Mouse (Mus musculus): Measurements from ENCODE around the gene Cobll1.

Gene Cobll1

DNA sequence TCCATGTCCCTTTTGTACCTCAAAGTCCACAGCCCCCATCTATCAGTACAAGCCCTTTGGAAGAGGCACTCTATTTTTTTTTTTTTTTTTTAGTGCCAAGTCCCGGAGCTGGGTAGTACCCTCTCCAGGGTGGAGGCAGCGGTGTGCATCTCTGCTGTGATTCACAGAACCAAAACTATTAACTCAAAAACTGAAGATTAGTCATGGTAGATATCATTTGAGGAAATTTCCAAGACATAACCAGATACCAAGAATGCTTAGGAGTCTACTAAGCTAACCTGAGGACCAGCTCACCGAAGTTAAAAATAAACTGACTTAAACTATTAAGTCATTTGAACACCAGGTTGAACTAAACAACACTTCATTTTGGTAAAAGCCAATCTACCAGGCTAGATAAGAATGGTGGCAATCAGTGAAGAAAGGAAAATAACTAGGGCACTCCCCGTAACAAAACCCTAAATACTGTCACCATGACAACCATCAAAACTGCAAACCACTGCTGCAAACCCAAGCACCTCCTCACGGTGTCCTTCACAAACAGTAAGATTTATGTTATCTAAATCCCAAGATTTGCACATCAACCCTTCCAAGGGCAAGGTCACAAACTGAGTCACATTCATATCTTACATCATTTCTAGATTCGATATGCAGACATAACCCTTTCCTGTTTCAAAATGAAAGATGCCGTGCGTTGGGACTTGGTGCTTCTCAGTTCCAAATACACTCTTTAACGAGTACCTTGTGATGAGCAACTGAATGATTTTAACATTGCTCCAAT, 43.8 kb downstream of the Cobll1 start:
- no peak for DNase-seq

DNA sequence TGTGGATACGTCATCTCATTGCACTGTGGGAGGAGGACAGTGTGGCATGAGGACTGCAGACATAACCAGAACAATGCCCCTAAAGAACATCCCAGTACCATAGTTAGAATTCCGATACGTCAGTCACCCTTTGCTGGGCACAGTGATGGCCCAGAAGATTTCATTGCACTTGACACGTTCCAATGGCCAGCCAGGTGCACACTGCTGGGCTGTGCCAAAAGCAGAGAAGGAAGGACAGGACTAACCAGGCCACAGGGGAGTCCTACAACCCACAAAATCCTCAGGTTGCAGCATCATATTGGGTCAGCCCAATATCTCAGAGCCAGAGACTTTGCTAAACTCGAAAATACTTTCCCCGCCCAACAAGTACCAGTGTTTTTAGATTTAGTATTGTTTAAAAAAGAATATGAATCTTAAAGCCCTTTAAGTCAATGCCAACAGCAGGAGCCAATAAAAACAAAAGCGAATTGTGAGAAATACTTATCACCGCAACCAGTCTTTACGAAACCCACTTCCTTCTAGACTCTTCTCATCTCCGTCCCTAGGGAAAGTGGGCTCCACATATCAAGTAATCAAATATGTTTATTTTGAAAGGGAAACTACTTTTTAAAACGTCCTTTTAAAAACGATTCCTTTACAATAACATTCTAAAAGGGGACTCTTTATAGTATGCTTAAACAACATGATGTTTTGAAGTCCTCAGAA, 46.0 kb downstream of the Cobll1 start:
- no peak for DNase-seq

DNA sequence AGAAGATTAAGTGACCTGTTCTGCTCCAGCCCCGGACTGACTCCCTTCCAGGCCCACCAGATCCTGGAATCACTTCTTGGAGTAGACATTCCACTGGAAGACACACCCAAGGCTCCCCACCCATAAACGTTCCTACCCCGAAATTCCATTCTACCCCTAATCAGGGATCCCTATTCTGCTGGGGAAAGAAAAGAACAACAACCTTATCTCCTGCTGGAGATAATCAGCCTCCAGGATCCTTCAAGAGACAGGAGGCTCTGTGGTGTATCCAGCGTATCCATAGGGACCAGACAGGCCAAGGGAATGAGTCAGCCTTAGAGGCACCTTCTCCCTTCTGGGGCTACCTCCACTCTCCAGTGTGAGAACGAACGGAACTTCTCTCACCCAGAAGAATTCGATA, 47.8 kb downstream of the Cobll1 start:
- DNase-seq = no peak

DNA sequence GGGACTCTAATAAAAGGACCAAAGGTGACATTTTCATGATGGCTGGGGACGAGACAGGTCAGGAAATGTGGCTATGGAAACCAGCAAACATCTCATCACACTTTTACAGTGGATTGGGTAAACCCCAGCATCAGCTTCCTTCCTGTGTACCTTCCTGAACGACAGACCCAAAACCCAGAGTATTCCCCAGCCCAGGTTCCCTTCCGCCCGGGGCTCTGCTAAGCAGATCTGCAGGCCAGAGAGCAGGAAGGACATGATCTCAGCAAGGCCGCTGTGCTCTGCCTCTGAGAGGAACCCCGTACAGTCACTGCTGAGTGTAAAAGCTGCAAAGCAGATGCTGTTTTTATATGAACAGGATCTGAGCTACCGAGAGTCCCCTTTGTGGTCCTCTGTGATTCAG, 49.9 kb downstream of the Cobll1 start:
- peak; percentile 49 for DNase-seq

DNA sequence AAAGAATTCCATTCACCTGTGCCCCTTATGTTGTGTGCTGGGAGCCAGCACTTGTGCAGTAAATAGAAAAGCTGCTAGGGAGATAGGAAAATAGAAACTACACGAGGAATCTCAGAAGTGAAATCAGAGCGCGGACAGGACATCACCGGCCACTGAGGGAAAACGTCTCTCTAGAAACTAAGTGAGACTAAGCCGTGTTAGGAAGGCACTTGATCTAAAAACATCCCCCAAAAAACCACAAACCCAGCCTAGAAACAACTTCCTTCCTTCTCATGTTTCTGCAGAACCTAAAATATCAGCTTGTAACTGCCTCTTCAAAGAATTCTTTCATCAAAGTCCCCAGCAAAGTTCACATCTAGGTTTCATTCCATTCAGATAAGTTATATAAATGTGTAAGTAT, 50.6 kb downstream of the Cobll1 start:
- DNase-seq = no peak

DNA sequence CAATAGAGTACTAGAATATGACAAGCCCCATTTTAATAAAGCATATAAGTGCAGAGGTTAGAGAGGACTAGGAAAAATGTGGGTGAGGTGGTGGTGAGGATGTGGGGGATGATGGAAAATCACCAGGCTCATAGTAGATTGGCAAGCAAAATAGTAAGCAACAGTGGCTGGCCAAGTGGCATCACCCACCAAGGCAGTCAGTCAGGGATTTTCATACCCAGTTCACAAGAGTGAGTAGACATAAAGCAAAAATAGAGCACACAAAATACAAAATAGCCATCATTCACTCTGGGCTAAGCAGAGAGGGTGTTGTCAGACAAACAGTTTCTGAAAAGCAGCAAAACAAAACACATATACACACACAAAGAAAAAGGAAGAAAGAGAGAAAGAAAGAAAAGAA, 51.6 kb downstream of the Cobll1 start:
- no peak for DNase-seq

DNA sequence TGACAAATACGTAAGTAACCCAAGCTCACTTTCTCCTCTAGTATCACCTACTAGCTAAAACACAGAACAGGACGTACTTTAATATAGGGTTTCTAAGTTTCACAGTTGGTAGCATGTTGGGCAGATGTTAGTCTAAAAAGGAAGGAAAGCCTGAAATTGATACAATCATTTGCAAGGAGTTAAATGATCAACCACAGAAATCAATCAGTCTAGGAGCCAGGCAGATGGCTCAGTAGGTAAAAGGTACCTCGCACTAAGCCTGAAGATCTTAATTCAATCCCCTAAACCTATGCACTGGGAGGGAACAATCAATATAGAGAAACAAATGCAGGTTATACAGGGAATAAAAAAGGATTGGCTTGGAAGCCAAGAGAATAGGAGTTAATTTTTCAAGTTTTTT, 52.0 kb downstream of the Cobll1 start:
- DNase-seq = peak; percentile 79

DNA sequence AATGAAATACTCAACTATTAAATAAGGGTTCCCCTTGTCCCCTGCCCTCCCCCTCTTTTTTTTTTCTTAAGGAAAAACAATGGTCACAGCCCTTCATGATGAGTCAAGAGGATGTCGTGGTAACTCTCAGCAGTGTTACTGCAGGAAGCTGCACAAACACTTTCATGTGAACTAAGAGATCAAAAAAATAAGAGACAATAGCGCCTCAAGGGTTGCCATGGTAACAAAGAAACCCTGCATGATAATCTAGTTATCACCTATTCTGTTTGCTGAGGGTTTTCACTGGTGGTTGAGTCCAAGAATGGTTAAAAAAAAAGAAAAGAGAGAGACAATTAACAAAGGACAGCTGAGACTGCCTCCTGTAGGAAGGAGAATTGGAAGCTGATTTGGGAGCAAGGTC, 56.5 kb downstream of the Cobll1 start:
- no peak for DNase-seq

DNA sequence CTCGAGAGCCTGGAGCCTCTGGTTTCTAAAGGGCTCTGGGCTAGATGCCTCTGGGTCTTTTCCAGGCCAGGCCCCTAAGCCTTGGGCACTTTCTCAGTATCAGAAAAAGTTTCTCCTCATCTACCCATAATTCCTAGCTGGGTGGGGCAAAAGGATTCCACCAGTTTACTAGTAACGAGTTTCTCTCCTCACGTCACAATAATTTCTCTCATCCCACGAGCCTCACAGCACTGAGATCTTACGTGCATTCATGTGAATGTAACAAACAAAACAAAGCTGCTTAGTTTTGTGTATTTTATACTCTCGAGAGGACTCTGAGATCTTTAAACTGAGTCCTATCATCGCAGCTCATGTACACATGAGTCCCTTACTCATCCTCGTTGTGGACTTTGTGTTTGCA, 57.5 kb downstream of the Cobll1 start:
- no peak for DNase-seq

DNA sequence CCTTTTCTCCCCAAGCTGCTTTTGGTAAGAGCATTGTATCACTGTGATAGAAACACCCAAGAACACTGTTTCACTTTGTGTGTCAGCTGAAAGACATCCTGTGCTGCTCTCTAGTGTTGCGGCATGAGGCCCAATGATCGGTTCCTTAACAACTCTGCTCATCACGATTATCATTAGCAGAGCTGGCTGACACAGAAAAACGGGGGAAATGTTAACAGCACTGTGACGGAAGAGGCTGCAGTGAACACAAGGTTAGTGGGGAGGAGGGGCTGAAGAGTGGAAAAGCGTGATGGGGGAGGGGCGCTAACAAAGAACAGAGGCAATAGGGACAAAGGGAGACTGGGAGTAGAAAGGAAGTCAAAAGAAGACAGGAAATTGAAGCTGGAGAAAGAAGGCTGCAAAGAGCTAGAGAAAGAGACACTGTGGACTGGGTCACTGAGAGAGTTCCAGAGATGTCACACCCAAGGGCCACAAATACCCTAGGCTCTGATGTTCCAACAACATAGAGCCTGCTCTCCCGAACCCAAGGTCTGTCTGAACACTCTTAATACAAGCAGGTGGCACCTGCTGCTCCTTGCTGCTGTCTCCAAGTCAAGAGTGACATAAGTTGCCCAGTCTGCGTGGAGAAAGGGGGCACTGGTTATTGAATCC, 58.0 kb downstream of the Cobll1 start:
- DNase-seq = no peak

DNA sequence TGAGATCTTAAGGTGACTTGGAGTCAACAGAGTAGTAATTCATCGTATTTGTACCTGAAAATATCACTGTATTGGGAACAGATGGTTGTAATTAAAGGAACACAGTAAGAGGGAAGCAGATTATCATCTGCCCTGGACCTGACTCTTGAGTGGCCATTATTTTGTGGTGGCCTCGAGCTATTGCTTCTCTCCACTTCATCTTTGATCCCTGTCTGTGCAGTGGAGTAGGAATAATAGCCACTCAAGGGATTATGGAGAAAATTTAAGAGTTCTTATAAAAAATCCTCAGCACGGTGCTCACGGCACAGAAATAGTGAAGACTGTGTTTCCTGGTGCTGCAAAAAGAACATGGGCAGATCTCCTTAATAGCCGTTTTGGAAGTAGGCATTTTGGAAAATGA, 63.6 kb downstream of the Cobll1 start:
- DNase-seq = no peak

DNA sequence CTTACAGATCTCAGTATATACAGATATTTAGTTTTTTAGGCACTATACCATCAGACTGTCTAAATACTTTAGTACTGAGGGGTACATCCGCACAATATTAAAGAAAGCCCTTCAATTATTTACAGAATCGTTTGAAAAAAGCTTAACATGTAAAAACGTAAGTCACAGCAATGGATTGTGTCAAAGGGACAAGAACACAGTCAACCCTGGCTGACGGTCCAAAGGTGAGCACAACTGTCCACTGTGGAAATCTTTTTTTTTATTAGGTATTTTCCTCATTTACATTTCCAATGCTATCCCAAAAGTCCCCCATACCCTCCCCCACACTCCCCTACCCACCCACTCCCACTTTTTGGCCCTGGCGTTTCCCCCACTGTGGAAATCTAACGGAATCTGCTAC, 67.1 kb downstream of the Cobll1 start:
- DNase-seq = peak; percentile 56

DNA sequence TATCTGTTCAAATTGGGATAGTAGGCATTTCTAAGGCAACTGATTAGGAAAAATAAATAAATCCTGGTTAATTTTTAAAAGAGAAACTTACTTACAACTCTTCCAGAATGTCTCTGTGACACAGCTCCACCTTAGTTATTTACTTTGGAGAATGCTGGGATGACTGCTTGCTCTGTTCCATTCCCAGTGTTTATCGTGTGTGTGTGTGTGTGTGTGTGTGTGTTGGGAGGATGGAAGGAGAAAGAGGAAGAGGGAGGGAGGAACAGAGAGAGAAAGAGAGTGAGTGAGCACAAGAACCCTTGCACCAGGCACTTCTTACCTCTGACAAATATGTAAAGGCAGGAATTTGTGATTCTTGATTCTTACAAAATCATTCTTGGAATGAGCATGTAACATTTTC, 67.7 kb downstream of the Cobll1 start:
- DNase-seq = no peak

DNA sequence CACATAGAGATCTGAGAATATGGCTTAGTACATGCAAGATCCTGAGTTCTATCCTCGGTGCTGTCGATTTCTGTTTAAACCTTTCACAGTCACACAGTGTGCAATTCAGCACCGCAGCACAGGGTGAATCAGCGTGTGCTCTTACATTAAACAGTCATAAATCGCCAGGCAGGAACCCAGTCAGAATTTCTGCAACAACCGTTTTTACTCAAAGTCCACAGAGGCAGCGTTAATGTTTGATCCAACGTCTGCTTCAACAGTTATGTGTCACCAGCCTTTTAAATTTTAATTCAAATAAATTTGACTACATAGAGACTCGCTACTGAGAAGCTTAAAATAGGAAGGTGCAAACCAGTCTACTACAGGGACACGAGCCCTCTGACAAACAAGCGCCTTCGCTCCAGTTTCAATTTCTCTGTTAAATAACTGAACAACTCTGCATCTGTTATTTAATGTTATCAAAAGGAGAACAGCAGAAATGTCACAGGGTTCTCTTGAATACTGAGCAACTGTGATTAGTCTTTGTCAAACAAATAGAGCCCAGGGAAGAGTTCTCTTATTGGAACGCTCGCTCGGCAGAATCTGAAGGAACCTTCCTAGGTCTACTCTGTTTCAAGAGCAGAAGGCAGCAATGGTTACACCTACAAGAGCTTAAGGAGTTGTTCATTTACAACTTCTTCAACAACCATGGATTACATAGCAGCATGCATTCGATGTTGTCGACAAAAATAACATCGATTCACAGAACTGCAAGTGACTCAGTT, 68.3 kb downstream of the Cobll1 start:
- DNase-seq = peak; percentile 89

DNA sequence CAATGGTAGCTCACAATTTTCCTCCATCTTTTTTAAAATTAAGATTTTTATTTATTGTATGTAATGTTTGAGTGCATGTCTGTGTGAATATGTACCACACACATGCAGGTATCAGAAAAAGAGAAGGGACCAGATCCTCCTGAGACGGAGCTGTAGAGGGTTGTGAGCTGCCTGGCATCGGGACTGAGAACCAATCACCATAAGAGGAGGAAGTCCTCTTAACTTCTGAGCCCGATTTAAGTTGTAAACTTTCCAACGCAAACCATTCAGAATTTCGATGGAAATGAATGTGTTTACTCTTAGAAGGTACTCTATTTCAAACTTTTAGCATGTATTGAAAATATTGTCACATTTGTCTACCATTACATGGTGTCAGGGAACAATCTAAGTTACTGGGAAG, 68.9 kb downstream of the Cobll1 start:
- DNase-seq = no peak

DNA sequence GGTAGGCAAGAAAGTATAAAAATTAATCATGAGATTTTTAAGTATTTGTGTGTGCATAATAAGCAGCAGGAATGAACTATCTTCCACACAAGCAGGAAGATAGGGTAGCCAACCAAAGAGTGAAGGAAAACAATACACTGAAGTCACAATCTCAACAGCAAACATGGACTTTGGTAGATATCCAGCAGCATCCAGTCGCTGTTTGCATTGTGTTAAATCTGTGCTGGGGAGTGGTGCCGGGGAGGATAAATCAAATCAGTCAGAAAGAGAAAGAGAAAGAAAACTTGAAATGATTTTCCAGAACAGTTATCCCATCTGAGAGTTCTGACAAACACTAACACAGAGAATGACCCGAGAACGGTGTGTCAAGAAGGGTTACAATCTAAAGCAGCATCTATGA, 75.2 kb downstream of the Cobll1 start:
- no peak for DNase-seq

DNA sequence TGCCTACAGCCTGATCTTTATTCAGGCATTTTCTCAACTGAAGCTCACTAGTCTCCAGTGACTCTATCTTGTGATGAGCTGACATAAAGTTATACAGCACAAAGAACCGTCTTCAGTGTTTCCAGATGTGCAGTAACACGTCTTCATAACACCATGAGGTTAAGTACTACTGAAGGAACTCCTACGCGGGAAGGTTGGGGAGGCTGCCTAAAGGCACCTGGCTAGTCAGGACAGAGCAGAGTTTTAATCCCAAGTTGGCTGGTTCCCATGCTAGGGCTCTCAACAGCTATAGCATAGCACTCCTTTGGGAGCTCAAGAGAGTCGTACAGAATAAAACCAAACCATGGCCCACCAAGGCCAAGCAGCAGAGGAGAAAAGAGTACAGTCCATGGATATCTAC, 76.6 kb downstream of the Cobll1 start:
- DNase-seq = no peak

DNA sequence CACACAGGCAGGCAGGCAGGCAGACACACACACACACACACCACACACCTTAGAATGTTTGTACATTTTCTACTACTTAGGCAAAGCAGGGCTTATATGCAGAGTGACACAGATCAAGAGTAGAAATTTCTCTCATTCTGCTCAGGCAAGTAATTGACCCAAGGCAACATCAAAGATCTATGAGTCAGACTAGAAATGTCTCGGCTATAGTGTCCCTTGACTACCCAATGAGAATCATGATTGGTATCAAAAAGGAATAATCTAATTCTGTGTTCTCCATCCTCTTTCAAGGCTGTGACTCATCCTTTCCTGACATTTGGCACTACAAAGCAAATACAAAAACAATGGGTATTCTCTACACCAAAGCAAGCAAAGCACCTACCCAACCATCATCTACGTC, 77.5 kb downstream of the Cobll1 start:
- DNase-seq = no peak

DNA sequence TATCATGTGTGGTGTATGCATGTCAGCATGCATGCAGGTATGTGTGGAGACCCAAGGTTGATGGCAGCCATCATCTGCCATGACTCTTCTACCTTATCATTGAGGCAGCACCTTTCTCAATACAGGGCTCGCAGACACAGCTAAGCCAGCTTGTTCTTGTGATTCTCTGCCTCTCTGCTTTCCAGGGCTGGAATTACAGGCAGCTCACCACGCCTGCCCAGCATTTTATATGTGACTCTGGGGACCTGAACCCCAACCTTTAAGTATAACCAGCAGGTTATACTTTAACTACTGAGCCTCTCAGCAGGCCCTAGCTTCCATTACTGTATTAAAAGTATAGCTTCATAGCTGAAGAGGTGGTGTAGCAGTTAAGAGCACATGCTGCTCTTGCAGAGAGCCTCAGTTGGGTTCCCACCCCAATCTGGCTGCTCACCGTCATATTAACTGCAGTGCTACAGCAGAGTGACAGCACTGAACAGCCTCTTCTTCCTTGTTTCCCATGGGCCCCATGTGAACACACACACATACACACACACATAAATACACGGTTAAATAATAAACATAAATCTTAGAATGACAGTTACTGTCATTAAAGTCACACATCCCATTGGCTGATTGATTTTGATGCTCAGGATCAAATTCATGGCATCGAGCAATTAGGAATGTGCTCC, 81.1 kb downstream of the Cobll1 start:
- no peak for DNase-seq

DNA sequence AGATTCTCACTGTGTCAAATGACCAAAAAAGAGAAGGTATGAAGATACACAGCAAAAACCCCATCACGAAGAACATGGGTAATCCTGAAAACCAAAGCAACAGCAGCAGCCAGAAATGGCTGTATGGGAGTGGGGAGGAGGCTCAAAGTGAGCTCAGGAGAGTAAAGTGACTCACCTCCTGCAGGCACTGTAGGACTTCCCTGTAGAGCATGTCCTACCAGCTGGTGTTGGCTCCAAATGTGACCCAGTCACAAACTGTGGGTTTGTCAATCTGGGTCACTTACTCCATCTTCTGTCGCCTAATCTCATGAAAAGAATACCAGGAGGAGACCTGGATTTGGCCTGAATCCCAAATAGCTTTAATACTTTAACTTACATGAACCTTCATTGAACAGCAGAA, 81.9 kb downstream of the Cobll1 start:
- no peak for DNase-seq

DNA sequence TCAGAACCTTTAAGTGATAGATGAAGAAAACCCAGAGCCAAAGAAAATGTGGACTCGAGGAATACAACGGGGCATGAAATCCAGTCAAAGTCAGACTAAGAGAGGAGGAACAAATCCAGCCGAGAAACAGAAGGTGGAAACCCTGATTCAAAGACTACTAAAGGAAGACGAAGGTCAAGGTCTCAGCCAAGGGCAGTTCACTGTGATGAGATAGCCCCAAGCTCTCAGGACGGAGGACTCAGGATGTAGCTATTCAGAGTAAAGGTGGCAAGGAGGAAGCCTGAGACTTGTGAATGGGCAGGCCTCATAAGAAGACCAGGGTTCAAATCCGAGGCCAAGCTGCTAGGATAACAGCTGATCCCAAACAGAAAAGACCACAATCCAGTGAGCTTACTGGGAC, 90.3 kb downstream of the Cobll1 start:
- DNase-seq = no peak

DNA sequence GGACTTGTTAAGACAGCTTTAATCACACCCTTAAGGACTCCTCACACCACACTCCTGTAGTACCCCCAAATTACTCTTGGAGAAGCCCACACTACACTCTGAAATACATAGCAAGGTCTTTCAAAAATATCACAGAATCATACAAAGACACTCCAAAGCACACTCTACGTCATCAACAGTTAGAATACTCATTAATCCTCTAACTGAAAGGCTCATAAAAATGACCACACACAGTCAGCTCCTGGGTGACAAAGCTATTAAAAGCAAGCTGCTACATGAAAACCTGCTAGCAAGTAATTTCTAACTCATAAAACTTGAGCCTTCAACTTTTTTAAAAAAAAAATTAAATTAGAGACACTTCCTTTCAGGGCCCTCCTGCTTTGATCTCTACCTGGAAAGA, 91.8 kb downstream of the Cobll1 start:
- DNase-seq = no peak
